Mouse (Mus musculus) brain, embryonic 18.5 days (tissue): ENCODE measurements around the gene Zbtb8b.

Source experiments
- DNase-seq: peaks from one replicate; pipeline ENCODE4 v3.0.0-alpha.2; 2012; ENCODE audit warnings: low read depth, low spot score

The Zbtb8b gene

DNA sequence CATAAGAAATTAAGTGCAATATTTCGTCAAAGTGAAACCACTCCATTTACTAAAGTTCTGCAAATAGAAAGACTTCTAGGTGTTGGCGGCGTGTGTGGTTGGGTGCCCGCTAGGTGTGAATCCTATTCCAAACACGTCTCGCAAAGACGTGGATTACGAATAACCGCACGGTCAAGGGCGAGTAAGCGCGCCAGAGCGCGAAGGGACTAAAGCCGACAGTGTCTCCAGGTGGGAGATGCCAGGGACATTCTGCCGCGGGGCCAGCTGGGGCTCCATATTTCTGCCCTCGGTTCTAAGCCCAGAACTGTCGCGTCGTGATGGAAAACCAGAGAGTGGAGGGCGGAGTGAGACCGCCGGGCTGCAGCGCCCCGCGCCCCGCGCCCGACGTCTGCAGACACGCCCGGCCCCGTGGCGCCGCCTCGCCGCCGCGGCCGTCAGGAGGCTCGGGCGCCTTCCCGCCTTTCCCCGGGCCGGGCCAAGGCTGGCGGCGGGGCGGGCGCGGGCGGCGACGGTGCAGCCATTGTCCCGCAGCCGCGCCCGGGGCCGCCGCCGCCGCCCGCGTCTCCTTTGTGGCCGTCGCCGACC is 63.6 kb downstream of the Zbtb8b start:
- no peak for DNase-seq

DNA sequence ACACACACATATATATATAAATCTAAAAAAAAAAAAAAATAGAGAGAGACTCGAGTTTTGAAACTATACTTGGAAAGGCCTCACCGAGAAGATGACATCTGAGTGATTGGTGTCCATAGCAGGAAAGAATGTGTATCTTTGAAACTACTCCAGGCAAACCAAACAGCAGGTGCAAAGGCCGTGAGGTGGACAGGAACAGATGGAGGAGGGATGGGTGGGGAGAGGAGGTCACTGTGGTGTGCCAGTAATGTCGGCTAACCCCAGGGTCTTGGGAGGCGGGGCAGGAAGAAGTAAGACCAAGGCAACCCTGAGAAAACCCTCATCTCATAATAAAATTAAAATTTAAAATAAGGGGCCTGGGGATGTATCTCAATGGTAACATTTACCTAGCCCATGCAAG is 64.8 kb downstream of the Zbtb8b start:
- no peak for DNase-seq
